Mouse (Mus musculus) olfactory bulb, adult 2 months (tissue): ENCODE results near the gene Dmpk.

Experiments used
- CTCF ChIP-seq: fragments of 200-500 bp; IDR thresholded peaks from 2 replicates; pipeline ENCODE4 v1.5.1; 2012; ENCODE audit warnings: low read depth, mild to moderate bottlenecking, low read length, moderate library complexity; ENCODE audit not compliant: insufficient read depth
- POLR2A ChIP-seq: fragments of 200-500 bp; IDR thresholded peaks from 2 replicates; pipeline ENCODE4 v1.6.1; 2012; ENCODE audit warnings: mild to moderate bottlenecking, low read depth, low read length, moderate library complexity; ENCODE audit not compliant: insufficient read depth

DNA sequence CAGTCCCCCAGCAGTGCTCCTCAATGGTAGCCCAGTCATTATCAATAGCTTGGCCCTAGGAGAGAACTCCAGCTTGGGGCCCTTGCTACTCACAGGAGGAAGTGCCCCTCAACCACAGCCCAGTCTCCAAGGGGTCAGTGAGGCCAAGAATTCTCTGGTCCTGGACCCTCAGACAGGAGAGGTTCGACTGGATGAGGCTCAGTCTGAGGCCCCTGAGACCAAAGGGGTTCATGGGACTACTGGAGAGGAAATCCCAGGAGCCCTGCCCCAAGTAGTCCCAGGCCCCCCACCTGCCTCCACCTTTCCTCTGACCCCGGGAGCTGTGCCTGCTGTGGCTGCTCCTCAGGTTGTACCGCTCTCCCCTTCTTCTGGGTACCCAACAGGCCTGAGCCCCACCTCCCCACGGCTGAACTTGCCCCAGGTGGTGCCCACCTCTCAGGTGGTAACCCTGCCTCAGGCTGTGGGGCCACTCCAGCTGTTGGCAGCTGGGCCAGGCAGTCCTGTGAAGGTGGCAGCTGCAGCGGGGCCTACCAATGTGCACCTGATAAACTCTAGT lies 12.8 kb downstream of the Dmpk start:
- no peak for TF ChIP-seq CTCF
- no peak for TF ChIP-seq POLR2A
